Comparison of ENCODE assay signal across 9 mouse cellular contexts in genomic region chr7:44588338-44588737, GRCm38 (mm10). TPM values are rescaled to one million over a fixed set of nuclear protein-coding genes. Genes with fewer than 3 reads are reported as not detected.
DNase-seq lines count a peak whose midpoint lies in the region; ATAC-seq and TF ChIP-seq lines count a peak whose summit lies in the region.
"Had no signal": no experiment of that assay in that cellular context is flagged by ENCODE, and none has a peak within 500 bp of the region (broad histone marks: within the 10 kb centered on the region; RNA-seq: fewer than 3 reads in every experiment).

No protein-coding gene starts in this region.

- intact Hi-C loops in gastrocnemius, postnatal 36 days (cut with DNase I): no loop called here

- no peak for DNase-seq in kidney, postnatal 14 days
- no peak for DNase-seq in embryonic facial prominence, embryonic 11.5 days (ENCODE audit: low spot score)
- DNase-seq in gastrocnemius, postnatal 36 days: no peak
- no peak for DNase-seq in embryo, embryonic 11 days
- no peak for DNase-seq in spleen, postnatal 10 days (ENCODE audit: low spot score in 2 of 2)

- no peak for ATAC-seq in kidney, embryonic 16.5 days (ENCODE audit: low FRiP score, low TSS enrichment)
- no peak for ATAC-seq in embryonic facial prominence, embryonic 11.5 days (replicated peaks; ENCODE audit: insufficient number of reproducible peaks, low FRiP score, low TSS enrichment, low read depth)
- no peak for ATAC-seq in intestine, embryonic 15.5 days

- H3K36me3 ChIP-seq in kidney, embryonic 16.5 days (ENCODE audit: insufficient read depth, low read length): no peaks in the 10 kb centered on the region
- H3K36me3 ChIP-seq in embryonic facial prominence, embryonic 11.5 days (replicated peaks; ENCODE audit: control insufficient read depth, insufficient read depth, low read depth, low read length): no peaks in the 10 kb centered on the region
- no peaks in the 10 kb centered on the region for H3K36me3 ChIP-seq in intestine, embryonic 15.5 days
- no peaks in the 10 kb centered on the region for H3K36me3 ChIP-seq in myocyte (ENCODE audit: control insufficient read depth, insufficient read depth)

- H3K9ac ChIP-seq in kidney, embryonic 16.5 days (replicated peaks; ENCODE audit: low read length): no peak overlapping the region
- H3K9ac ChIP-seq in embryonic facial prominence, embryonic 11.5 days (replicated peaks; ENCODE audit: low read length): peak overlapping the region; percentile 35
- H3K9ac ChIP-seq in intestine, embryonic 15.5 days: no peak overlapping the region

- no peak overlapping the region for H3ac ChIP-seq in myocyte (ENCODE audit: control insufficient read depth, insufficient read length)

- peak overlapping the region; percentile 99 for H3K4me2 ChIP-seq in kidney, embryonic 16.5 days (replicated peaks; ENCODE audit: low read depth, low read length)
- H3K4me2 ChIP-seq in embryonic facial prominence, embryonic 11.5 days (ENCODE audit: low read depth, low read length): peak overlapping the region; percentile 62
- peak overlapping the region; percentile 68 for H3K4me2 ChIP-seq in intestine, embryonic 15.5 days (replicated peaks)
- peak overlapping the region; percentile 65 for H3K4me2 ChIP-seq in myocyte (ENCODE audit: low read depth)

- 4% methylated on average over 12 of the region's 12 CpGs for WGBS in kidney, embryonic 16.5 days
- WGBS in embryonic facial prominence, embryonic 11.5 days: 8% methylated on average over 12 of the region's 12 CpGs
- 5% methylated on average over 12 of the region's 12 CpGs for WGBS in intestine, embryonic 15.5 days

- H3K4me1 ChIP-seq in kidney, embryonic 16.5 days (ENCODE audit: insufficient read depth, low read length): peaks cover 30% of the 10 kb centered on the region
- H3K4me1 ChIP-seq in embryonic facial prominence, embryonic 11.5 days (ENCODE audit: control insufficient read depth, insufficient read depth, low read length): peaks cover 4% of the 10 kb centered on the region
- peaks cover 30% of the 10 kb centered on the region for H3K4me1 ChIP-seq in intestine, embryonic 15.5 days (replicated peaks)

- no peaks in the 10 kb centered on the region for H3K9me3 ChIP-seq in kidney, embryonic 16.5 days (ENCODE audit: low read length)
- H3K9me3 ChIP-seq in embryonic facial prominence, embryonic 11.5 days (replicated peaks; ENCODE audit: control insufficient read depth, low read length): no peaks in the 10 kb centered on the region
- H3K9me3 ChIP-seq in intestine, embryonic 15.5 days: no peaks in the 10 kb centered on the region

- no peak overlapping the region for H3K27ac ChIP-seq in kidney, embryonic 16.5 days (ENCODE audit: low read length)
- H3K27ac ChIP-seq in embryonic facial prominence, embryonic 11.5 days (replicated peaks; ENCODE audit: low read depth, low read length): no peak overlapping the region
- H3K27ac ChIP-seq in intestine, embryonic 15.5 days: no peak overlapping the region

- no peak for TF ChIP-seq POLR2A in myocyte (IDR thresholded peaks at IDR 0.05; ENCODE audit: insufficient read length, low read depth)

- H3K27me3 ChIP-seq in kidney, embryonic 16.5 days (ENCODE audit: insufficient read depth, low read length): peaks cover 86% of the 10 kb centered on the region
- peaks cover 43% of the 10 kb centered on the region for H3K27me3 ChIP-seq in embryonic facial prominence, embryonic 11.5 days (ENCODE audit: control insufficient read depth, insufficient read depth, low read length)
- H3K27me3 ChIP-seq in intestine, embryonic 15.5 days (replicated peaks): peaks cover 65% of the 10 kb centered on the region
- peaks cover 73% of the 10 kb centered on the region for H3K27me3 ChIP-seq in myocyte (ENCODE audit: control insufficient read depth, insufficient read depth, insufficient read length)

- no peaks in the 10 kb centered on the region for H3K79me2 ChIP-seq in myocyte (ENCODE audit: control insufficient read depth, insufficient read depth)

- H3K4me3 ChIP-seq in kidney, embryonic 16.5 days (ENCODE audit: low read length): peak overlapping the region; percentile 45; the same call in 1 of the 2 replicates
- H3K4me3 ChIP-seq in embryonic facial prominence, embryonic 11.5 days (ENCODE audit: low read depth, low read length): peak overlapping the region; percentile 31; the same call in 1 of the 2 replicates
- H3K4me3 ChIP-seq in intestine, embryonic 15.5 days (replicated peaks): peak overlapping the region; percentile 9; the same call in 1 of the 2 replicates
- no peak overlapping the region for H3K4me3 ChIP-seq in myocyte

TF ChIP-seq in myocyte, 11 proteins besides CTCF, POLR2A, EP300 and RAD21:
- TF ChIP-seq TCF3 (IDR thresholded peaks at IDR 0.05; ENCODE audit: insufficient read length, low read depth) (no peak), USF1 (IDR thresholded peaks at IDR 0.05; ENCODE audit: low read depth) (no peak), CEBPB (IDR thresholded peaks at IDR 0.05; ENCODE audit: insufficient read depth, poor library complexity, severe bottlenecking) (no peak), MAX (IDR thresholded peaks at IDR 0.05; ENCODE audit: low read depth) (no peak), E2F4 (IDR thresholded peaks at IDR 0.05; ENCODE audit: insufficient read depth) (no peak), POLR2AphosphoS2 (IDR thresholded peaks at IDR 0.05; ENCODE audit: insufficient read length, low read depth) (no peak), REST (IDR thresholded peaks at IDR 0.05; ENCODE audit: insufficient read depth, insufficient read length) (no peak)

RNA-seq across cellular contexts. Expression of gene Kcnc3, which starts 2.1 kb away (rescaled TPM):
- 0.11 and 0.14 TPM in 2 replicates for polyA plus RNA-seq in kidney, embryonic 16.5 days (2015; fragmentation: Nextera tagmentation; extraction: Ambion mirVana)
- 0.32 and 0.39 TPM in 2 replicates for polyA plus RNA-seq in embryonic facial prominence, embryonic 11.5 days (2014; fragmentation: Nextera tagmentation; extraction: Ambion mirVana)
- 0.27 and 0.36 TPM in 2 replicates for polyA plus RNA-seq in intestine, embryonic 15.5 days (2015; fragmentation: Nextera tagmentation; extraction: Ambion mirVana)
- 0.92 TPM for polyA plus RNA-seq in myocyte (2012; fragmentation: generic; extraction: Trizol)
- 1 to 10 TPM; 5.3 to 5.7 TPM for total RNA-seq in gastrocnemius, postnatal 36 days (2021)

RNA-seq across cellular contexts. Expression of gene Napsa, which starts 16.2 kb away (rescaled TPM):
- polyA plus RNA-seq in kidney, embryonic 16.5 days (2015; fragmentation: Nextera tagmentation; extraction: Ambion mirVana): 70.0 and 83.8 TPM in 2 replicates
- polyA plus RNA-seq in embryonic facial prominence, embryonic 11.5 days (2014; fragmentation: Nextera tagmentation; extraction: Ambion mirVana): 0.70 and 0.88 TPM in 2 replicates
- 3.1 and 3.6 TPM in 2 replicates for polyA plus RNA-seq in intestine, embryonic 15.5 days (2015; fragmentation: Nextera tagmentation; extraction: Ambion mirVana)
- polyA plus RNA-seq in myocyte (2012; fragmentation: generic; extraction: Trizol): not detected
- total RNA-seq in gastrocnemius, postnatal 36 days (2021): under 1 TPM; 0.30 to 0.54 TPM
- total RNA-seq: left cerebral cortex, postnatal 36 days had no signal

RNA-seq across cellular contexts. Expression of gene Nr1h2, which starts 34.6 kb away (rescaled TPM):
- polyA plus RNA-seq in kidney, embryonic 16.5 days (2015; fragmentation: Nextera tagmentation; extraction: Ambion mirVana): 93.1 and 94.3 TPM in 2 replicates
- polyA plus RNA-seq in embryonic facial prominence, embryonic 11.5 days (2014; fragmentation: Nextera tagmentation; extraction: Ambion mirVana): 63.7 and 69.6 TPM in 2 replicates
- 66.3 and 69.5 TPM in 2 replicates for polyA plus RNA-seq in intestine, embryonic 15.5 days (2015; fragmentation: Nextera tagmentation; extraction: Ambion mirVana)
- polyA plus RNA-seq in myocyte (2012; fragmentation: generic; extraction: Trizol): 94.7 TPM
- total RNA-seq in gastrocnemius, postnatal 36 days (2021): 10 to 100 TPM; 28.9 to 31.1 TPM

RNA-seq across cellular contexts. Expression of gene Pold1, which starts 39.7 kb away (rescaled TPM):
- 105 and 107 TPM in 2 replicates for polyA plus RNA-seq in kidney, embryonic 16.5 days (2015; fragmentation: Nextera tagmentation; extraction: Ambion mirVana)
- polyA plus RNA-seq in embryonic facial prominence, embryonic 11.5 days (2014; fragmentation: Nextera tagmentation; extraction: Ambion mirVana): 56.3 and 61.4 TPM in 2 replicates
- polyA plus RNA-seq in intestine, embryonic 15.5 days (2015; fragmentation: Nextera tagmentation; extraction: Ambion mirVana): 72.0 and 76.0 TPM in 2 replicates
- polyA plus RNA-seq in myocyte (2012; fragmentation: generic; extraction: Trizol): 23.9 TPM
- total RNA-seq in gastrocnemius, postnatal 36 days (2021): 1 to 10 TPM; 5.6 to 6.7 TPM

RNA-seq across cellular contexts. Expression of gene Spib, which starts 56.5 kb away (rescaled TPM):
- polyA plus RNA-seq in kidney, embryonic 16.5 days (2015; fragmentation: Nextera tagmentation; extraction: Ambion mirVana): 0.10 and 0.11 TPM in 2 replicates
- not detected in 2 replicates for polyA plus RNA-seq in embryonic facial prominence, embryonic 11.5 days (2014; fragmentation: Nextera tagmentation; extraction: Ambion mirVana)
- 0.25 and 0.43 TPM in 2 replicates for polyA plus RNA-seq in intestine, embryonic 15.5 days (2015; fragmentation: Nextera tagmentation; extraction: Ambion mirVana)
- polyA plus RNA-seq in myocyte (2012; fragmentation: generic; extraction: Trizol): 0.05 TPM
- total RNA-seq in gastrocnemius, postnatal 36 days (2021): not detected
- total RNA-seq: left cerebral cortex, postnatal 36 days had no signal

Comparison
In these comparisons a context has a peak if more than half of its experiments do, and no peak if none do; other contexts are left out.
1. RNA of gene Napsa, which starts 16.2 kb away (polyA plus RNA-seq): 70.0 to 83.8 TPM in kidney, embryonic 16.5 days; 3.1 to 3.6 TPM in intestine, embryonic 15.5 days, 0.70 to 0.88 TPM in embryonic facial prominence, embryonic 11.5 days and not detected in myocyte (single experiment); every median in the first group is over 10 times any median in the second.
2. Peak in every context shown above with its lines, with median percentiles within 50 percentile points of each other: H3K4me2 ChIP-seq.